Mouse (Mus musculus): ENCODE measurements at regions not wholly inside any gene's neighbourhood (a gene's known extent, or its start where the extent isn't known, plus 50 kb on each side); places are given as distances from the start of the nearest gene placed in this dataset.

DNA sequence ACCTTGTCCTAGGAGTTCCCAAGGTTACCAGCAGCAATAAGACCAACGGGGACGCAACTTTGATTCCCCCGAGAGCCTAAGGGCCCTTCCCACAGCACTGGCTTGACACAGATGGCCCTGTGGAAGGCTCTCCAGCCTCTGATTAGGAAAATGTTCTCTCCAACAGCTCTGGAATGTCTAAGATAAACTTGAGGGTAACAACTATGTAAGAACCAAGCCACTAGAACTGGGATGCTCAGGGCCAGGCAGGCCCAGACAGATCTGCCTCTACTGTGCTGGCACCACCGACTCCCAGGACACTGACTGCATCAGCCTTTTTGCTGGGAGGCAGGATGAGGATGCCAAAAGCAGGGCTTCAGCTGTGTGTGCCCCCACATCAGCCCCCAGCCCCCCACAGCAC is 61.9 kb upstream of the Laptm4a start:
- no peak for TF ChIP-seq CTCF (IDR thresholded peaks at IDR 0.05; ENCODE audit: low read depth)
- no peak for TF ChIP-seq EP300 (optimal IDR thresholded peaks at IDR 0.05)

Measured in stomach, postnatal 0 days (tissue).